In genomic region chr11:24305691-24306090, GRCm38 (mm10) we compare ENCODE assay signal across 8 mouse cellular contexts.
DNase-seq lines count a peak whose midpoint lies in the region; ATAC-seq and TF ChIP-seq lines count a peak whose summit lies in the region.

No protein-coding gene starts in this region.

- H3K4me1 ChIP-seq in ES-E14 (ENCODE audit: control insufficient read depth in 2 of 2, insufficient read depth in 2 of 2, low read length in 2 of 2, poor library complexity in 1 of 2): peaks cover 0 to 8% of the 10 kb centered on the region in 2 experiments; a peak in 1 of 4 replicates
- peaks cover 5% of the 10 kb centered on the region; the same call in 1 of the 2 replicates for H3K4me1 ChIP-seq in hindbrain, embryonic 16.5 days (ENCODE audit: control insufficient read depth, insufficient read depth, low read depth, low read length)

- peak; percentile 50 for DNase-seq in ES-E14 (ENCODE audit: low read depth, low spot score)
- DNase-seq in embryo, embryonic 10 days (ENCODE audit: low spot score): peak; percentile 67
- DNase-seq in adrenal gland, postnatal 4 days (ENCODE audit: low spot score in 2 of 2): no peak
- DNase-seq in gastrocnemius, postnatal 36 days: no peak
- DNase-seq in right cerebral cortex, adult 18-20 months: no peak
- no peak for DNase-seq in adrenal gland, postnatal 10 days

- no peaks in the 10 kb centered on the region for H3K36me3 ChIP-seq in ES-E14 (ENCODE audit: control insufficient read depth, insufficient read depth, low read length, poor library complexity, severe bottlenecking)
- H3K36me3 ChIP-seq in hindbrain, embryonic 16.5 days (ENCODE audit: control insufficient read depth, insufficient read depth, low read length): no peaks in the 10 kb centered on the region

- 12% methylated on average over 11 of the region's 11 CpGs for WGBS in hindbrain, embryonic 16.5 days

- intact Hi-C loops in gastrocnemius, postnatal 36 days (cut with DNase I): no loop called here

- no peak overlapping the region for H3K9ac ChIP-seq in ES-E14 (ENCODE audit: insufficient read depth, low read depth, low read length, poor library complexity, severe bottlenecking)
- H3K9ac ChIP-seq in hindbrain, embryonic 16.5 days (ENCODE audit: low read depth, low read length): no peak overlapping the region

- H3K4me2 ChIP-seq in hindbrain, embryonic 16.5 days (ENCODE audit: low read length): peak overlapping the region; percentile 69

- no peak overlapping the region for H3K27ac ChIP-seq in ES-E14 (ENCODE audit: insufficient read depth, low read depth, low read length, poor library complexity, severe bottlenecking)
- no peak overlapping the region for H3K27ac ChIP-seq in hindbrain, embryonic 16.5 days (ENCODE audit: low read depth, low read length)

- H3K4me3 ChIP-seq in ES-E14 (ENCODE audit: insufficient read depth in 1 of 2, low read depth in 1 of 2, low read length in 2 of 2, poor library complexity in 1 of 2, severe bottlenecking in 1 of 2): peak overlapping the region in 1 of 2 experiments; percentile 65; a peak in 2 of 4 replicates
- peak overlapping the region; percentile 34 for H3K4me3 ChIP-seq in hindbrain, embryonic 16.5 days (ENCODE audit: low read length)

- 0 out of 2 replicates have a peak, but pooled peaks have one; percentile 34 for ATAC-seq in hindbrain, embryonic 16.5 days
- peak; percentile 46; the same call in 1 of the 2 replicates for ATAC-seq in megakaryocyte, adult 5-6 weeks (ENCODE audit: poor library complexity, severe bottlenecking)

- H3K27me3 ChIP-seq in hindbrain, embryonic 16.5 days (replicated peaks; ENCODE audit: control insufficient read depth, insufficient read depth, low read length): no peaks in the 10 kb centered on the region; the same call in 1 of the 2 replicates

- in situ Hi-C loops in ES-E14 (cut with MboI; ENCODE audit: low sequenced_read_pairs in 2 of 2, unreplicated experiment in 2 of 2): no loop called here

- no peaks in the 10 kb centered on the region for H3K9me3 ChIP-seq in ES-E14 (ENCODE audit: control insufficient read depth, insufficient read depth, low read depth, low read length)
- no peaks in the 10 kb centered on the region for H3K9me3 ChIP-seq in hindbrain, embryonic 16.5 days (ENCODE audit: control insufficient read depth, low read length)

TF ChIP-seq in ES-E14, 5 proteins besides CTCF, POLR2A, EP300 and RAD21:
- TF ChIP-seq ZNF384 (IDR thresholded peaks at IDR 0.05; ENCODE audit: low read depth, low read length): no peak
- TF ChIP-seq ZC3H11A (IDR thresholded peaks at IDR 0.05; ENCODE audit: borderline replicate concordance, low read depth, low read length): no peak
- TF ChIP-seq MAFK (IDR thresholded peaks at IDR 0.05; ENCODE audit: insufficient read depth, low read depth, low read length): no peak
- TF ChIP-seq HCFC1 (IDR thresholded peaks at IDR 0.05; ENCODE audit: borderline replicate concordance, insufficient read depth, low read length): no peak
- TF ChIP-seq CHD2 (IDR thresholded peaks at IDR 0.05; ENCODE audit: low read depth, low read length): no peak
TF ChIP-seq in ES-E14: peak in this region for 0.

Comparison
In these comparisons a context has a peak if more than half of its experiments do, and no peak if none do; other contexts are left out.
1. DNase-seq: peak in ES-E14 (single experiment) and embryo, embryonic 10 days (single experiment); none in adrenal gland, postnatal 4 days (0 of 2), gastrocnemius, postnatal 36 days (0 of 2), right cerebral cortex, adult 18-20 months (single experiment) and adrenal gland, postnatal 10 days (single experiment).